Mouse (Mus musculus): ENCODE data around the gene Ick. TPM values are rescaled to one million over a fixed set of nuclear protein-coding genes. Genes with fewer than 3 reads are reported as not detected.

Ick gene
- polyA plus RNA-seq, 1 experiment from 2014 or later = 23.5 TPM

- Histone ChIP-seq H3K9me3 (no peaks in the 10 kb centered on the region), H3K4me2 (no peak overlapping the region), H3K36me3 (peaks cover 79% of the 10 kb centered on the region), H3K9ac (no peak overlapping the region), H3K27me3 (no peaks in the 10 kb centered on the region), H3K4me3 (no peak overlapping the region), H3K4me1 (no peaks in the 10 kb centered on the region), H3K27ac (no peak overlapping the region)
- no peak for ATAC-seq (ENCODE audit: insufficient number of reproducible peaks, low FRiP score, low TSS enrichment, low read depth)
- 73% methylated on average over 14 of the region's 14 CpGs for WGBS
Measured at GRCm38 (mm10) chr9:78085722-78086287, 23.2 kb upstream of the Ick start.

- H3K9me3 ChIP-seq = no peaks in the 10 kb centered on the region
- H3K36me3 ChIP-seq = peaks cover 75% of the 10 kb centered on the region
- WGBS = 91% methylated on average over 9 of the region's 9 CpGs
- no peaks in the 10 kb centered on the region for H3K4me1 ChIP-seq
- H3K4me3 ChIP-seq = no peak overlapping the region
- no peak for ATAC-seq (ENCODE audit: insufficient number of reproducible peaks, low FRiP score, low TSS enrichment, low read depth)
- H3K27ac ChIP-seq = no peak overlapping the region
- H3K4me2 ChIP-seq = no peak overlapping the region
- no peaks in the 10 kb centered on the region for H3K27me3 ChIP-seq
- no peak overlapping the region for H3K9ac ChIP-seq
Measured at GRCm38 (mm10) chr9:78087751-78088150, 21.2 kb upstream of the Ick start.

- H3K9me3 ChIP-seq = no peaks in the 10 kb centered on the region
- H3K27ac ChIP-seq = no peak overlapping the region
- H3K36me3 ChIP-seq = peaks cover 76% of the 10 kb centered on the region
- ATAC-seq (ENCODE audit: insufficient number of reproducible peaks, low FRiP score, low TSS enrichment, low read depth) = no peak
- no peaks in the 10 kb centered on the region for H3K27me3 ChIP-seq
- no peaks in the 10 kb centered on the region for H3K4me1 ChIP-seq
- WGBS = 70% methylated on average over 4 of the region's 4 CpGs
- H3K4me2 ChIP-seq = no peak overlapping the region
- no peak overlapping the region for H3K9ac ChIP-seq
- H3K4me3 ChIP-seq = no peak overlapping the region
Measured at GRCm38 (mm10) chr9:78088521-78088920, 20.5 kb upstream of the Ick start.

GRCm38 (mm10) chr9:78088971-78089370 is 20.0 kb upstream of the Ick start:
- H3K4me3 ChIP-seq = no peak overlapping the region
- no peak overlapping the region for H3K9ac ChIP-seq
- H3K27ac ChIP-seq = no peak overlapping the region
- 75% methylated on average over 7 of the region's 7 CpGs for whole genome bisulfite sequencing
- ATAC-seq (ENCODE audit: insufficient number of reproducible peaks, low FRiP score, low TSS enrichment, low read depth) = no peak
- no peaks in the 10 kb centered on the region for H3K9me3 ChIP-seq
- no peak overlapping the region for H3K4me2 ChIP-seq
- no peaks in the 10 kb centered on the region for H3K4me1 ChIP-seq
- H3K27me3 ChIP-seq = no peaks in the 10 kb centered on the region
- H3K36me3 ChIP-seq = peaks cover 71% of the 10 kb centered on the region

GRCm38 (mm10) chr9:78089906-78090305 is 19.1 kb upstream of the Ick start:
- 90% methylated on average over 1 of the region's 1 CpGs for WGBS
- no peak overlapping the region for H3K9ac ChIP-seq
- H3K27ac ChIP-seq = no peak overlapping the region
- no peak overlapping the region for H3K4me2 ChIP-seq
- no peaks in the 10 kb centered on the region for H3K4me1 ChIP-seq
- H3K27me3 ChIP-seq = no peaks in the 10 kb centered on the region
- H3K4me3 ChIP-seq = no peak overlapping the region
- H3K36me3 ChIP-seq = peaks cover 66% of the 10 kb centered on the region
- no peak for ATAC-seq (ENCODE audit: insufficient number of reproducible peaks, low FRiP score, low TSS enrichment, low read depth)
- no peaks in the 10 kb centered on the region for H3K9me3 ChIP-seq

GRCm38 (mm10) chr9:78090596-78090995 is 18.4 kb upstream of the Ick start:
- Histone ChIP-seq H3K36me3 (peaks cover 66% of the 10 kb centered on the region), H3K4me3 (no peak overlapping the region), H3K9me3 (no peaks in the 10 kb centered on the region), H3K4me2 (no peak overlapping the region), H3K9ac (no peak overlapping the region), H3K27me3 (no peaks in the 10 kb centered on the region), H3K27ac (no peak overlapping the region), H3K4me1 (no peaks in the 10 kb centered on the region)
- 95% methylated on average over 3 of the region's 3 CpGs for WGBS
- no peak for ATAC-seq (ENCODE audit: insufficient number of reproducible peaks, low FRiP score, low TSS enrichment, low read depth)

GRCm38 (mm10) chr9:78095686-78096085 is 13.3 kb upstream of the Ick start:
- Histone ChIP-seq H3K27me3 (no peaks in the 10 kb centered on the region), H3K4me1 (no peaks in the 10 kb centered on the region), H3K9me3 (no peaks in the 10 kb centered on the region), H3K4me2 (no peak overlapping the region), H3K4me3 (no peak overlapping the region), H3K9ac (no peak overlapping the region), H3K27ac (no peak overlapping the region), H3K36me3 (peaks cover 64% of the 10 kb centered on the region)
- ATAC-seq (ENCODE audit: insufficient number of reproducible peaks, low FRiP score, low TSS enrichment, low read depth) = no peak
- 92% methylated on average over 12 of the region's 12 CpGs for WGBS

GRCm38 (mm10) chr9:78096376-78096775 is 12.6 kb upstream of the Ick start:
- ATAC-seq (ENCODE audit: insufficient number of reproducible peaks, low FRiP score, low TSS enrichment, low read depth) = no peak

GRCm38 (mm10) chr9:78100956-78101355 is 8.0 kb upstream of the Ick start:
- peaks cover 62% of the 10 kb centered on the region for H3K36me3 ChIP-seq
- no peak overlapping the region for H3K4me2 ChIP-seq
- no peak for ATAC-seq (ENCODE audit: insufficient number of reproducible peaks, low FRiP score, low TSS enrichment, low read depth)
- H3K9me3 ChIP-seq = no peaks in the 10 kb centered on the region
- H3K27ac ChIP-seq = no peak overlapping the region
- no peak overlapping the region for H3K4me3 ChIP-seq
- H3K4me1 ChIP-seq = peaks cover 6% of the 10 kb centered on the region; the same call in 1 of the 2 replicates
- WGBS = 64% methylated on average over 5 of the region's 5 CpGs
- no peaks in the 10 kb centered on the region for H3K27me3 ChIP-seq
- no peak overlapping the region for H3K9ac ChIP-seq

More at GRCm38 (mm10) chr9:78096376-78096775, 12.6 kb upstream of the Ick start:
- H3K9me3 ChIP-seq = no peaks in the 10 kb centered on the region
- no peak overlapping the region for H3K27ac ChIP-seq
- H3K4me3 ChIP-seq = no peak overlapping the region
- H3K4me1 ChIP-seq = no peaks in the 10 kb centered on the region
- no peaks in the 10 kb centered on the region for H3K27me3 ChIP-seq
- no peak overlapping the region for H3K4me2 ChIP-seq
- H3K36me3 ChIP-seq = peaks cover 66% of the 10 kb centered on the region
- 98% methylated on average over 6 of the region's 6 CpGs for WGBS
- H3K9ac ChIP-seq = no peak overlapping the region

GRCm38 (mm10) chr9:78101431-78101830 is 7.6 kb upstream of the Ick start:
- Histone ChIP-seq H3K27ac (no peak overlapping the region), H3K27me3 (no peaks in the 10 kb centered on the region), H3K4me1 (peaks cover 7% of the 10 kb centered on the region; the same call in 1 of the 2 replicates), H3K4me3 (no peak overlapping the region), H3K9ac (no peak overlapping the region), H3K9me3 (no peaks in the 10 kb centered on the region), H3K4me2 (no peak overlapping the region), H3K36me3 (peaks cover 60% of the 10 kb centered on the region)
- 71% methylated on average over 4 of the region's 4 CpGs for WGBS
- no peak for ATAC-seq (ENCODE audit: insufficient number of reproducible peaks, low FRiP score, low TSS enrichment, low read depth)

GRCm38 (mm10) chr9:78103965-78104560 is 4.9 kb upstream of the Ick start:
- Histone ChIP-seq H3K9me3 (no peaks in the 10 kb centered on the region), H3K4me3 (no peak overlapping the region), H3K27ac (no peak overlapping the region), H3K27me3 (no peaks in the 10 kb centered on the region), H3K4me1 (peaks cover 7% of the 10 kb centered on the region; the same call in 1 of the 2 replicates), H3K4me2 (no peak overlapping the region), H3K36me3 (peaks cover 36% of the 10 kb centered on the region), H3K9ac (no peak overlapping the region)
- no peak for ATAC-seq (ENCODE audit: insufficient number of reproducible peaks, low FRiP score, low TSS enrichment, low read depth)
- 90% methylated on average over 8 of the region's 8 CpGs for WGBS

GRCm38 (mm10) chr9:78104973-78105372 is 4.0 kb upstream of the Ick start:
- Histone ChIP-seq H3K4me1 (peaks cover 12% of the 10 kb centered on the region), H3K9me3 (no peaks in the 10 kb centered on the region), H3K27ac (no peak overlapping the region), H3K9ac (no peak overlapping the region), H3K36me3 (peaks cover 31% of the 10 kb centered on the region), H3K4me2 (no peak overlapping the region), H3K4me3 (no peak overlapping the region), H3K27me3 (no peaks in the 10 kb centered on the region)
- 87% methylated on average over 6 of the region's 6 CpGs for WGBS
- ATAC-seq (ENCODE audit: insufficient number of reproducible peaks, low FRiP score, low TSS enrichment, low read depth) = no peak
